Comparison of ENCODE assay signal across 15 mouse cellular contexts in the genomic region with DNA sequence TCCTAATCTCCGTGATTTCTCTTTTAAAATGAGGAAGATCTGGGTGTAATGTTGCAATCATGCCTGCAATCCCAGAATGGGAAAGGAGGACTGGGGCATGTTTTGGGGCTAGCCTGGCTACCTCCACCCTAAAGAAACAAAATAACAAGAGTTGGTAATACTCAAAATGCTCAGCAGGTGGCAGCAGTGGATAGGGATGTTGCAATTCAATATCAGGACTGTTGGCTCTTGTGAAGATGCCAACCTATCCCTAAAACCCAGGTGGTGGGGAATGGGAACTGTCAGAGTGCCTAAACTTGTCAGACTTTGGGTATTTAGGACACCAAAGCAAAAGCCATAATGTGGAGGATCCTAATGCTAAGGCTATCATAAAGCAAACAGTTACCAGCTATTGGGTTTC. TPM values are rescaled to one million over a fixed set of nuclear protein-coding genes. Genes with fewer than 3 reads are reported as not detected.
A peak's percentile ranks its signal among the peaks of the same experiment; 100 is the strongest.
DNase-seq lines count a peak whose midpoint lies in the region; ATAC-seq and TF ChIP-seq lines count a peak whose summit lies in the region.
"Not testable (repeated sequence)": the region's sequence is repeated elsewhere in the genome, so short reads cannot be mapped to it uniquely, and the experiment has no call there.
"Had no signal": no experiment of that assay in that cellular context is flagged by ENCODE, and none has a peak within 500 bp of the region (broad histone marks: within the 10 kb centered on the region; RNA-seq: fewer than 3 reads in every experiment).

No protein-coding gene starts in this region.

- H3K4me2 ChIP-seq in embryonic facial prominence, embryonic 14.5 days (ENCODE audit: low read depth, low read length); heart, postnatal 0 days (ENCODE audit: low read depth, low read length); kidney, postnatal 0 days (ENCODE audit: low read length); limb, embryonic 14.5 days (replicated peaks; ENCODE audit: low read depth, low read length, severe bottlenecking): not testable (repeated sequence)

- H3K4me3 ChIP-seq in embryonic facial prominence, embryonic 14.5 days (ENCODE audit: low read depth, low read length); heart, postnatal 0 days (ENCODE audit: low read depth, low read length); kidney, postnatal 0 days (replicated peaks; ENCODE audit: low read depth, low read length); limb, embryonic 14.5 days (replicated peaks; ENCODE audit: low read length); midbrain, embryonic 10.5 days: not testable (repeated sequence)

- H3K27me3 ChIP-seq in embryonic facial prominence, embryonic 14.5 days (replicated peaks; ENCODE audit: control insufficient read depth, insufficient read depth, low read length); heart, postnatal 0 days (ENCODE audit: control insufficient read depth, insufficient read depth, low read length); kidney, postnatal 0 days (ENCODE audit: insufficient read depth, low read length); limb, embryonic 14.5 days (ENCODE audit: control insufficient read depth, insufficient read depth, low read length); midbrain, embryonic 10.5 days (ENCODE audit: low read depth, poor library complexity, severe bottlenecking): not testable (repeated sequence)

- TF ChIP-seq EP300 in heart, postnatal 0 days (IDR thresholded peaks at IDR 0.05; ENCODE audit: low read depth): not testable (repeated sequence)

- peak; percentile 46 for TF ChIP-seq CTCF in heart, postnatal 0 days (IDR thresholded peaks at IDR 0.05; ENCODE audit: low read depth)
- TF ChIP-seq CTCF in kidney, postnatal 0 days (IDR thresholded peaks at IDR 0.05; ENCODE audit: low read depth): peak; percentile 63

- not testable (repeated sequence) for TF ChIP-seq POLR2A in limb, embryonic 14.5 days (IDR thresholded peaks at IDR 0.05; ENCODE audit: borderline replicate concordance, extremely low read depth, insufficient read depth, insufficient read length)

- not testable (repeated sequence) for H3K9me3 ChIP-seq in embryonic facial prominence, embryonic 14.5 days (ENCODE audit: control insufficient read depth, low read length); heart, postnatal 0 days (replicated peaks; ENCODE audit: control insufficient read depth, low read length); kidney, postnatal 0 days (replicated peaks; ENCODE audit: low read length); limb, embryonic 14.5 days (ENCODE audit: control insufficient read depth, low read length); midbrain, embryonic 10.5 days (replicated peaks)

- not testable (repeated sequence) for H3K27ac ChIP-seq in embryonic facial prominence, embryonic 14.5 days (replicated peaks; ENCODE audit: low read depth, low read length); heart, postnatal 0 days (ENCODE audit: low read depth); kidney, postnatal 0 days; limb, embryonic 14.5 days (replicated peaks; ENCODE audit: low read depth, low read length); midbrain, embryonic 10.5 days (replicated peaks)

- ATAC-seq in embryonic facial prominence, embryonic 14.5 days (ENCODE audit: low read depth); heart, postnatal 0 days (ENCODE audit: insufficient read depth, low read depth); kidney, postnatal 0 days (replicated peaks; ENCODE audit: low FRiP score, low read depth); limb, embryonic 14.5 days (ENCODE audit: low FRiP score, low read depth): not testable (repeated sequence)

- peak; percentile 25 for DNase-seq in 416B (ENCODE audit: low read depth)
- DNase-seq in adrenal gland, adult (ENCODE audit: inconsistent age in 2 of 2, low spot score in 1 of 2): peak; percentile 5 to 60
- DNase-seq in embryonic facial prominence, embryonic 14.5 days (ENCODE audit: low spot score): peak; percentile 2
- peak; percentile 14 for DNase-seq in heart, postnatal 0 days (ENCODE audit: low spot score)
- DNase-seq in kidney, postnatal 0 days (ENCODE audit: low spot score): peak; percentile 19
- DNase-seq in limb, embryonic 14.5 days (ENCODE audit: low spot score): peak; percentile 28
- peak; percentile 12 for DNase-seq in midbrain, embryonic 10.5 days (ENCODE audit: low spot score)
- peak; percentile 13 to 19 for DNase-seq in right cerebral cortex, postnatal 10 days (ENCODE audit: low spot score in 2 of 2)

- H3K4me1 ChIP-seq in embryonic facial prominence, embryonic 14.5 days (ENCODE audit: control insufficient read depth, insufficient read depth, low read length); heart, postnatal 0 days (ENCODE audit: control insufficient read depth, insufficient read depth); kidney, postnatal 0 days (replicated peaks; ENCODE audit: insufficient read depth, low read length); limb, embryonic 14.5 days (ENCODE audit: control insufficient read depth, insufficient read depth, low read length); midbrain, embryonic 10.5 days: not testable (repeated sequence)

- WGBS in embryonic facial prominence, embryonic 14.5 days: 71% methylated on average over 1 of the region's 1 CpGs
- 61% methylated on average over 1 of the region's 1 CpGs for WGBS in heart, postnatal 0 days
- WGBS in kidney, postnatal 0 days: 76% methylated on average over 1 of the region's 1 CpGs
- WGBS in limb, embryonic 14.5 days: 81% methylated on average over 1 of the region's 1 CpGs
- 75% methylated on average over 1 of the region's 1 CpGs for WGBS in midbrain, embryonic 10.5 days

- H3K9ac ChIP-seq in embryonic facial prominence, embryonic 14.5 days (ENCODE audit: low read depth, low read length); heart, postnatal 0 days (replicated peaks; ENCODE audit: low read depth, low read length); kidney, postnatal 0 days (ENCODE audit: low read depth, low read length); limb, embryonic 14.5 days (ENCODE audit: low read depth, low read length, severe bottlenecking): not testable (repeated sequence)

- H3K36me3 ChIP-seq in embryonic facial prominence, embryonic 14.5 days (ENCODE audit: control insufficient read depth, insufficient read depth, low read length); heart, postnatal 0 days (replicated peaks; ENCODE audit: control insufficient read depth, insufficient read depth, low read length); kidney, postnatal 0 days (ENCODE audit: insufficient read depth, low read length); limb, embryonic 14.5 days (ENCODE audit: control insufficient read depth, insufficient read depth, low read length); midbrain, embryonic 10.5 days: not testable (repeated sequence)

RNA-seq across cellular contexts. Expression of a gene that starts 34.6 kb away (rescaled TPM):
- not detected in 2 replicates for polyA plus RNA-seq in embryonic facial prominence, embryonic 14.5 days (2014; fragmentation: Nextera tagmentation; extraction: Ambion mirVana)
- not detected in 2 replicates for total RNA-seq in heart, postnatal 0 days (2014; rRNA removed; ENCODE audit: low replicate concordance)
- polyA plus RNA-seq in heart, postnatal 0 days (2015; fragmentation: Nextera tagmentation; extraction: Ambion mirVana): 0.38 and 0.45 TPM in 2 replicates
- polyA plus RNA-seq in kidney, postnatal 0 days (2015; fragmentation: Nextera tagmentation; extraction: Ambion mirVana): 0.28 and 0.40 TPM in 2 replicates
- polyA plus RNA-seq in limb, embryonic 14.5 days (2012; rRNA removed): 0.77 and 0.86 TPM in 2 replicates
- not detected in 2 replicates for polyA plus RNA-seq in limb, embryonic 14.5 days (2014; fragmentation: Nextera tagmentation; extraction: Ambion mirVana)
- not detected in 2 replicates for polyA plus RNA-seq in midbrain, embryonic 10.5 days (2016; fragmentation: Nextera tagmentation; extraction: Ambion mirVana)
- polyA plus RNA-seq: heart, embryonic 12.5 days; limb, embryonic 13.5 days; neural tube, embryonic 11.5 days had no signal

RNA-seq across cellular contexts. Expression of a gene that starts 55.8 kb away (rescaled TPM):
- polyA plus RNA-seq in embryonic facial prominence, embryonic 14.5 days (2014; fragmentation: Nextera tagmentation; extraction: Ambion mirVana): not detected in 2 replicates
- not detected in 2 replicates for total RNA-seq in heart, postnatal 0 days (2014; rRNA removed; ENCODE audit: low replicate concordance)
- not detected in 2 replicates for polyA plus RNA-seq in heart, postnatal 0 days (2015; fragmentation: Nextera tagmentation; extraction: Ambion mirVana)
- not detected in 2 replicates for polyA plus RNA-seq in kidney, postnatal 0 days (2015; fragmentation: Nextera tagmentation; extraction: Ambion mirVana)
- polyA plus RNA-seq in limb, embryonic 14.5 days (2012; rRNA removed): not detected in 2 replicates
- not detected in 2 replicates for polyA plus RNA-seq in limb, embryonic 14.5 days (2014; fragmentation: Nextera tagmentation; extraction: Ambion mirVana)
- not detected in 2 replicates for polyA plus RNA-seq in midbrain, embryonic 10.5 days (2016; fragmentation: Nextera tagmentation; extraction: Ambion mirVana)
- total RNA-seq: gastrocnemius, adult 18-20 months had no signal
- polyA plus RNA-seq: cerebellum, adult 2 months; heart, embryonic 12.5 days; large intestine, adult 2 months; limb, embryonic 13.5 days; neural tube, embryonic 11.5 days; stomach, embryonic 14.5 days had no signal
